Mouse (Mus musculus): Measurements from ENCODE around the gene Gm9611.
"Not testable (repeated sequence)": the region's sequence is repeated elsewhere in the genome, so short reads cannot be mapped to it uniquely, and the experiment has no call there.

GRCm38 (mm10) chr14:42297258-42297657 is at the start of gene Gm9611:
- TF ChIP-seq POLR2A (IDR thresholded peaks at IDR 0.05; ENCODE audit: low read depth, low read length); CTCF (conservative IDR thresholded peaks at IDR 0.05; ENCODE audit: insufficient read depth, insufficient read length, low read depth, low read length): not testable (repeated sequence)
